Mouse (Mus musculus) heart, embryonic 14.5 days (tissue): ENCODE measurements at regions not wholly inside any gene's neighbourhood (a gene's known extent, or its start where the extent isn't known, plus 50 kb on each side); places are given as distances from the start of the nearest gene placed in this dataset.

Source experiments
- ATAC-seq: fragments of 200-750 bp; cut with Nextera tagmentation; 2 replicates; pipeline ENCODE4 v1.8.0; 2017; ENCODE audit warnings: low read depth, moderate TSS enrichment; ENCODE audit not compliant: insufficient number of reproducible peaks, insufficient read depth, low FRiP score
- H3K27ac ChIP-seq, 2 experiments: fragments of 200-500 bp in 1 of 2; fragments of 300-500 bp in 1 of 2; sonication (generic) in 1 of 2; replicated peaks in 1 of 2; 2 replicates each; pipeline ENCODE4 v1.5.1; 2012 to 2014; ENCODE audit warnings: low read depth in 2 of 2, low read length in 2 of 2, control low read depth in 1 of 2, mild to moderate bottlenecking in 1 of 2, mixed read lengths in 1 of 2; ENCODE audit not compliant: control insufficient read depth in 1 of 2, insufficient read depth in 1 of 2
- H3K27me3 ChIP-seq: fragments of 300-500 bp; sonication (generic); 2 replicates; pipeline ENCODE4 v1.6.1; 2014; ENCODE audit warnings: mild to moderate bottlenecking, low read length, control low read depth; ENCODE audit not compliant: control insufficient read depth, insufficient read depth
- H3K36me3 ChIP-seq: fragments of 300-500 bp; sonication (generic); 2 replicates; pipeline ENCODE4 v1.6.1; 2014; ENCODE audit warnings: mild to moderate bottlenecking, control low read depth, low read length, mixed read lengths; ENCODE audit not compliant: control insufficient read depth, insufficient read depth
- H3K4me1 ChIP-seq, 2 experiments: fragments of 200-500 bp in 1 of 2; fragments of 300-500 bp in 1 of 2; sonication (generic) in 1 of 2; 2 replicates each; pipeline ENCODE4 v1.6.1; 2012 to 2014; ENCODE audit warnings: low read length in 2 of 2, control low read depth in 1 of 2, mixed read lengths in 1 of 2; ENCODE audit not compliant: control insufficient read depth in 2 of 2, insufficient read depth in 2 of 2
- H3K4me2 ChIP-seq: fragments of 300-500 bp; sonication (generic); 2 replicates; pipeline ENCODE4 v1.6.1; 2014; ENCODE audit warnings: mild to moderate bottlenecking, low read length
- H3K4me3 ChIP-seq, 2 experiments: fragments of 200-500 bp in 1 of 2; fragments of 300-500 bp in 1 of 2; sonication (generic) in 1 of 2; 2 replicates each; pipeline ENCODE4 v1.5.1; 2012 to 2014; ENCODE audit warnings: low read length in 2 of 2, mild to moderate bottlenecking in 2 of 2, control low read depth in 1 of 2, low read depth in 1 of 2, moderate library complexity in 1 of 2; ENCODE audit not compliant: control insufficient read depth in 1 of 2, insufficient read depth in 1 of 2
- H3K9ac ChIP-seq: fragments of 300-500 bp; sonication (generic); 2 replicates; pipeline ENCODE4 v1.6.1; 2014; ENCODE audit warnings: mild to moderate bottlenecking, low read length
- H3K9me3 ChIP-seq: fragments of 300-500 bp; sonication (generic); 2 replicates; pipeline ENCODE4 v1.6.1; 2016; ENCODE audit warnings: low read length, control low read depth; ENCODE audit not compliant: control insufficient read depth
- WGBS: fragments of 180-500 bp; shearing (Covaris S2); extraction: QIAGEN DNeasy Blood & Tissue Kit; methylation state at CpG from one replicate; pipeline ENCODE4 v1.1.7; 2014; 5-methylcytosine and 5-hydroxymethylcytosine counted together

- ATAC-seq, result no peak
- WGBS, result 90% methylated on average over 2 of the region's 2 CpGs
Measured at GRCm38 (mm10) chr10:37666535-37666934, 527.8 kb upstream of the Marcks start.

GRCm38 (mm10) chr10:37637001-37637562 lies 498.4 kb upstream of the Marcks start:
- ATAC-seq, result no peak
- no peak overlapping the region for H3K4me2 ChIP-seq
- WGBS, result 56% methylated on average over 7 of the region's 7 CpGs
- H3K9me3 ChIP-seq, result no peaks in the 10 kb centered on the region
- no peaks in the 10 kb centered on the region for H3K36me3 ChIP-seq
- no peaks in the 10 kb centered on the region; a peak in 1 of 4 replicates for H3K4me1 ChIP-seq
- H3K27ac ChIP-seq, result no peak overlapping the region
- no peak overlapping the region for H3K9ac ChIP-seq
- 0 out of 2 replicates have a peak, but pooled peaks cover 4% of the 10 kb centered on the region for H3K27me3 ChIP-seq
- no peak overlapping the region for H3K4me3 ChIP-seq

More at GRCm38 (mm10) chr10:37666535-37666934, 527.8 kb upstream of the Marcks start:
- Histone ChIP-seq H3K27ac (no peak overlapping the region), H3K4me2 (no peak overlapping the region), H3K36me3 (no peaks in the 10 kb centered on the region), H3K4me1 (no peaks in the 10 kb centered on the region), H3K9ac (no peak overlapping the region), H3K4me3 (no peak overlapping the region), H3K9me3 (no peaks in the 10 kb centered on the region), H3K27me3 (no peaks in the 10 kb centered on the region)

GRCm38 (mm10) chr10:37636421-37636820 lies 497.7 kb upstream of the Marcks start:
- WGBS, result 81% methylated on average over 4 of the region's 4 CpGs
- ATAC-seq, result no peak

GRCm38 (mm10) chr10:37630403-37630802 lies 491.7 kb upstream of the Marcks start:
- Histone ChIP-seq H3K36me3 (no peaks in the 10 kb centered on the region), H3K9me3 (no peaks in the 10 kb centered on the region), H3K4me2 (no peak overlapping the region), H3K4me1 (no peaks in the 10 kb centered on the region), H3K27ac (no peak overlapping the region), H3K9ac (no peak overlapping the region), H3K27me3 (peaks cover 36% of the 10 kb centered on the region), H3K4me3 (no peak overlapping the region)
- 93% methylated on average over 1 of the region's 1 CpGs for WGBS
- no peak for ATAC-seq

More at GRCm38 (mm10) chr10:37636421-37636820, 497.7 kb upstream of the Marcks start:
- Histone ChIP-seq H3K9me3 (no peaks in the 10 kb centered on the region), H3K4me1 (no peaks in the 10 kb centered on the region; a peak in 1 of 4 replicates), H3K36me3 (no peaks in the 10 kb centered on the region), H3K4me2 (no peak overlapping the region), H3K4me3 (no peak overlapping the region), H3K9ac (no peak overlapping the region), H3K27ac (no peak overlapping the region), H3K27me3 (0 out of 2 replicates have a peak, but pooled peaks cover 4% of the 10 kb centered on the region)

- Histone ChIP-seq H3K27ac (peak overlapping the region; percentile 3 to 5; a peak in 1 of 4 replicates), H3K36me3 (no peaks in the 10 kb centered on the region), H3K4me2 (no peak overlapping the region), H3K9me3 (no peaks in the 10 kb centered on the region), H3K4me3 (no peak overlapping the region), H3K27me3 (peaks cover 42% of the 10 kb centered on the region), H3K4me1 (no peaks in the 10 kb centered on the region), H3K9ac (no peak overlapping the region)
- ATAC-seq, result no peak; the same call in 1 of the 2 replicates
- 64% methylated on average over 3 of the region's 3 CpGs for WGBS
Measured at GRCm38 (mm10) chr10:37627900-37628299, 489.2 kb upstream of the Marcks start.

GRCm38 (mm10) chr10:37626758-37627201 lies 488.1 kb upstream of the Marcks start:
- no peaks in the 10 kb centered on the region for H3K36me3 ChIP-seq
- H3K27me3 ChIP-seq, result peaks cover 45% of the 10 kb centered on the region
- H3K4me3 ChIP-seq, result no peak overlapping the region
- no peaks in the 10 kb centered on the region for H3K9me3 ChIP-seq
- H3K4me1 ChIP-seq, result no peaks in the 10 kb centered on the region; a peak in 1 of 4 replicates
- no peak overlapping the region for H3K4me2 ChIP-seq
- WGBS, result 81% methylated on average over 5 of the region's 5 CpGs
- ATAC-seq, result no peak
- H3K9ac ChIP-seq, result no peak overlapping the region
- H3K27ac ChIP-seq, result no peak overlapping the region

- no peak overlapping the region for H3K9ac ChIP-seq
- no peaks in the 10 kb centered on the region for H3K9me3 ChIP-seq
- no peak overlapping the region for H3K4me3 ChIP-seq
- H3K4me1 ChIP-seq, result no peaks in the 10 kb centered on the region; a peak in 1 of 4 replicates
- no peaks in the 10 kb centered on the region for H3K36me3 ChIP-seq
- ATAC-seq, result no peak
- H3K27ac ChIP-seq, result no peak overlapping the region
- 39% methylated on average over 1 of the region's 1 CpGs for WGBS
- H3K27me3 ChIP-seq, result peaks cover 51% of the 10 kb centered on the region
- H3K4me2 ChIP-seq, result no peak overlapping the region
Measured at GRCm38 (mm10) chr10:37625972-37626757, 487.4 kb upstream of the Marcks start.
